Mouse (Mus musculus) kidney, embryonic 14.5 days (tissue): ENCODE measurements around the gene Btbd35f17. TPM values are rescaled to one million over a fixed set of nuclear protein-coding genes. Genes with fewer than 3 reads are reported as not detected.
"Not testable (repeated sequence)": the region's sequence is repeated elsewhere in the genome, so short reads cannot be mapped to it uniquely, and the experiment has no call there.

Experiments used
- ATAC-seq: fragments of 200-750 bp; cut with Nextera tagmentation; 2 replicates; pipeline ENCODE4 v1.8.0; 2017; ENCODE audit warnings: moderate number of reproducible peaks, mild to moderate bottlenecking, moderate TSS enrichment, moderate library complexity; ENCODE audit not compliant: low FRiP score, low TSS enrichment
- H3K27ac ChIP-seq: fragments of 300-500 bp; sonication (generic); 2 replicates; pipeline ENCODE4 v1.5.1; 2014; ENCODE audit warnings: low read depth, mild to moderate bottlenecking, low read length, moderate library complexity, mixed read lengths
- H3K27me3 ChIP-seq: fragments of 300-500 bp; sonication (generic); 2 replicates; pipeline ENCODE4 v1.6.1; 2014; ENCODE audit warnings: mild to moderate bottlenecking, low read length; ENCODE audit not compliant: control insufficient read depth, insufficient read depth
- H3K36me3 ChIP-seq: fragments of 300-500 bp; sonication (generic); 2 replicates; pipeline ENCODE4 v1.6.1; 2014; ENCODE audit warnings: low read length, mixed read lengths; ENCODE audit not compliant: control insufficient read depth, insufficient read depth
- H3K4me1 ChIP-seq: fragments of 300-500 bp; sonication (generic); 2 replicates; pipeline ENCODE4 v1.6.1; 2014; ENCODE audit warnings: low read length, mixed read lengths; ENCODE audit not compliant: control insufficient read depth, insufficient read depth
- H3K4me2 ChIP-seq: fragments of 300-500 bp; sonication (generic); replicated peaks from 2 replicates; pipeline ENCODE4 v1.6.1; 2014; ENCODE audit warnings: low read depth, mild to moderate bottlenecking, low read length
- H3K4me3 ChIP-seq: fragments of 300-500 bp; sonication (generic); 2 replicates; pipeline ENCODE4 v1.5.1; 2014; ENCODE audit warnings: mild to moderate bottlenecking, low read length
- H3K9ac ChIP-seq: fragments of 300-500 bp; sonication (generic); 2 replicates; pipeline ENCODE4 v1.6.1; 2014; ENCODE audit warnings: low read depth, mild to moderate bottlenecking, low read length, moderate library complexity
- H3K9me3 ChIP-seq: fragments of 300-500 bp; sonication (generic); 2 replicates; pipeline ENCODE4 v1.6.1; 2016; ENCODE audit warnings: low read length; ENCODE audit not compliant: control insufficient read depth
- WGBS: fragments of 180-500 bp; shearing (Covaris S2); extraction: QIAGEN DNeasy Blood & Tissue Kit; methylation state at CpG from one replicate; pipeline ENCODE4 v1.1.7; 2014; 5-methylcytosine and 5-hydroxymethylcytosine counted together
- polyA plus RNA-seq: library from polyadenylated mRNA; unstranded; fragments of >200 nt; fragmentation: Nextera tagmentation; extraction: Ambion mirVana; gene quantifications from 2 replicates; pipeline ENCODE4 v1.2.1, GENCODE M21; 2014

Btbd35f17 gene
- not detected in 2 replicates for polyA plus RNA-seq

GRCm38 (mm10) chrX:4370336-4370735 lies at the start of gene Btbd35f17:
Gene Btbd35f17, plus strand, starts transcription at chrX:4370636.
- H3K9me3 ChIP-seq, H3K9ac ChIP-seq, H3K4me3 ChIP-seq, ATAC-seq, H3K27ac ChIP-seq, H3K27me3 ChIP-seq, H3K36me3 ChIP-seq, H3K4me1 ChIP-seq, H3K4me2 ChIP-seq: not testable (repeated sequence)
- WGBS = 86% methylated on average over 1 of the region's 4 CpGs

Other genes with a start within 250 kb of the Btbd35f17 start
- not detected in 2 replicates for gene Btbd35f28, start 174.1 kb upstream of the Btbd35f17 start, polyA plus RNA-seq
- gene Btbd35f20, start 79.4 kb upstream of the Btbd35f17 start, polyA plus RNA-seq = not detected in 2 replicates